Mouse (Mus musculus) 3134 (cell line): ENCODE results near the gene Tmem107.

Source experiments
- DNase-seq: peaks from one replicate; pipeline ENCODE4 v3.0.0-alpha.2; 2011; ENCODE audit warnings: low spot score; ENCODE audit not compliant: insufficient read length; ENCODE audit errors: extremely low read depth

Tmem107 gene

DNA sequence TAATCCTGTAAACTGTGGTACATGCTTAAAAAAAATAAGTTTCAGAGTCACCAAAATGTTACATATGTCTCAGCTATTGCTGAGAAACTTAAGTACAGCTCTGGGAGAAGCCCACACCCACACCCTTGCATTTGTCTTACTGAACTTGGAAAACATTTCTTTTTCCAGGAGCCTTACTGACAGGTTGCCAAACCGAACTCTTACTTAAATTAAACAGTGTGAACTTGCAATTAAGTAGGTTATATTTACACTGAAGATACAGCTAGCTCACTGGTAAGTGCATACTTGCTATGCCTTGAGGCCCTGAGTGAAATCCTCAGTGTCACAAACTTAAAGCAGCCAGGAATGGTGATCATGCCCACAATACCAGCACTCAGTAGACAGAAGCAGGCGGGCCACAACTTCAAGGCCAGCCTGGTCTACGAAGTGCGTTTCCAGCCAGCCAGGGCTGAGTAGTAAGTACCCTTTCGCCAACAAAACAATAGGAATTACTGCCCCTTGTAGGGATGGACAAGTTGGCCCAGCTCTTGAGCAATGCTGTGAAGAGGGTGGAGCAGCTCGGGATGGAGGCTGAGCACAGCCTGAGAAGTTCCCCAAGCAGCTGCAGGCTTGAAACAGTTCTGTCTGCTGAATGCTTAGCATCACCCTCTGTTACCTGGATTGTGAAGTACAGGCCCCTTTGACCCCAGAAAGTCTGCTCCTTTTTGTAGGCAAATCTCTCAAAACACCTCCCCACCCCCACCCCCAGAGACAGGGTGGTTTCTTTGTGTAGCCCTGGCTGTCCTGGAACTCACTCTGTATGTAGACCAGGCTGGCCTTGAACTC is 3.6 kb downstream of the Tmem107 start:
- DNase-seq = no peak

DNA sequence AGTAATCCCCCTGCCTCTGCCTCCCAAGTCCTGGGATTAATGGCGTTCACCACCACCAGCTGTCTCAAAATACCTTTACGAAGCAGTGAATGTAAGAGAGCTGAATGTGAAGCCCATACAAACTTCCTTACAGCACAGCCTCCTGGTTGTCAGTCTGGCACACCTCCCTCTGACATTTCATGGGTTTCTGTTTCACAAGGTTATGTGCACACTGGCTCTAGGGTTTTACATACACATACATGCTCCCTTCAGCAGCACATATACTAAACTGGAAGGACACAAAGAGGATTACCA is 4.1 kb downstream of the Tmem107 start:
- no peak for DNase-seq

DNA sequence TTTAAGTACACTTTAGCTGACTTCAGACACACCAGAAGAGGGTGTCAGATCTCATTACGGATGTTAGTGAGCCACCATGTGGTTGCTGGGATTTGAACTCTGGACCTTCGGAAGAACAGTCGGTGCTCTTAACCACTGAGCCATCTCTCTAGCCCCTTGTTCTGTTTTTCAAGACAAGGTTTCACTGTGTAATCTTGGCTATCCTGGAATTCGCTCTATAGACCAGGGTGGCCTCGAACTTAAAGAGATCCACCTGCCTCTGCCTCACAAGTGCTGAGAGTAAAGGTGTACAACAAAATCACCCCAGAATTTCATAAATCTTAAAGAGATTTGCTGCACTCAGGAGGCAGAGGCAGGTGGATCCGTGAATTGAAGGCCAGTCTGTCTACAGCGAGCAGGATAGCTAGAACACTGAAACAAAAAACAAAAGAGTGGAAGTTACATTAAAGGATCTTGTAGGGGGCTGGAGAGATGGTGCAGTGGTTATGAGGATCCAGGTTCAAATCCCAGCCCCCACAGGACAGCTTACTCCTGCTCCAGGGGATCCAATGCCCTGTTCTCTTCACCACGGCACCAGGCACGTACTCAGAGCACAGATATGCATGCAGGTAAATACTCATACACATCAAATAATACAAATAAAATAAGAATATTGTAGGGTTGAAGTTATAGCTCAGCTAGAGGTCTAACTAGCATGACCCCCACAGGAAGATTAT is 5.3 kb downstream of the Tmem107 start:
- DNase-seq = peak; percentile 82

DNA sequence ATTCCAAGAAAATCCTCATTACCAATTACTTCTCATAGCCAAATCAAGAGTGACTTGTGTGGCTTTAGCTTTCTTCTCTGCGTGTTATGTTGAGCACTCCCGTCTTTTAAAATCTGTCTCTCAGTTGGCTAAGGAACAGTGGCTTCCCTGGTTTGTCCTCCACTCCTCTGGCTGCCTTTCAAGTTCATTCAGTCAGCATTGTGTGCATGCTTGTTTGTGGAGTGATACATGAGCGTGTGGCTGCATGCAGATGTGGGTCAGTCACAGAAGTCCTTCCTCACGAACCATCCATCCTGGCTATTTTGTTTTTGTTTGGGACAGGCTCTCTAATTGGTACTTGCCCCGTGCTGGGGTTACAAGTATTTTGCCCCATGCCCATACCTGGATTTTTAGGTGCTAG is 6.0 kb downstream of the Tmem107 start:
- DNase-seq = no peak

DNA sequence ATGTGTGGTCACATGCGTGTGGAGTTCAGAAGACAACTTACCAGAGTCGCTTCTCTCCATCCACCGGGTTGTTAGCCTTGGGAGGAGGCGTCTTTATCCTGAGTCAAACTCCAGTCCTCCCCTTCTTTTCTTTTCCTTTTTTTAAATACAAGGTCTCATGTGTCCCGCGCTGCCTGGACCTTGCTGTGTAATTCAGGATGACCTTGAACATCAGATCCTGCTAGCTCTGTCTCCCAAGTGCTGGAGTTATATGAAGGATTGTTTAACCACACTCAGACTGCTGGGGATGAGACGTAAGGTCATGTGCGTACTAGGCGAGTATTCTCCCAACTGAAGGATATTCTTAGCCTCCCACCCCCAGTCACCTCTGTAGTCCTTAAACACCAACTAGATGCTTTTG is 6.7 kb downstream of the Tmem107 start:
- DNase-seq = no peak

DNA sequence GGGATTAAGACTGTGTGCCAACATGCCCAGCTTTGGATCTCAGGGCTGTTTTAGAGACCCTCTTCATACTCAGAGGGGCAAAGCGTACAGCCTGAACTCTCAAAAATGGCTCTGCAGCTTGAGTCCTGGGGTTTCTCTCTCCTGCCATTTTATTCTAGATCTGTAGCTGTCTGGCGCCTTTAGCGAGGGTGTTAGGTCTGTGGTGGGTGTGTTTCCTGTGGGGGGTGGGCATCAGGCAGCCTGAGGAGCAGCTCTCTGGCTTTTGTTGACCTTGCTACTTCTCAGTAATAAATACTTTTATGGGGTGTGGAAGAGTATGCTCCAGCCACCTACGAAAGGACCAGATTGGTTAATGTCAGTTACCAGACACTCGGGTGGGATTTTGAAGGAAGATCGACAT is 7.4 kb downstream of the Tmem107 start:
- DNase-seq = no peak

DNA sequence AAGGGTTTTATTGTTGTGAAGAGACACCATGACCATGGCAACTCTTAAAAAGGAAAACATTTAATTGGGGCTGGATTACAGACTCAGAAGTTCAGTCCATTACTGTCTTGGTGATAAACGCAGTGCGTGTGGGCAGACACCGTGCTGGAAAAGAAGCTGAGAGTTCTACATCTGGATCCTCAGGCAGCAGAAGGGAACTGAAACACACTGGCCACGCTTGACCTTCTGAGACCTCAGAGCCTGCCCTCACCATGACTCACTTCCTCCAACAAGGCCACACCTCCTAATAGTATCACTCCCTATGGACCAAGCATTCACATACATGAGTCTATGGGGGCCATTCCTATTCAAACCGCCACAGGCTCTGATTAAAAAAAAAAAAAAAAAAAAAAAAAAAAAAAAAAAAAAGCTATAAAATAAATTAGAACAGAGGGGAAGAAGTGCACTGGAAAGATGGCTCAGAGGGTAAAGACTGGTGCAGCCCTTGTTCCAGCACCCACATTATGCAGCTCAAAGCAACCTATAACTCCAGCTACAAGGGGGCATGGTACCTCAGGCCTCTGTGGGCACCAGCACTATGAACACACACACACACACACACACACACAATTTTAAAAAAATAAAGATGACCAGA is 8.3 kb downstream of the Tmem107 start:
- DNase-seq = peak; percentile 77

DNA sequence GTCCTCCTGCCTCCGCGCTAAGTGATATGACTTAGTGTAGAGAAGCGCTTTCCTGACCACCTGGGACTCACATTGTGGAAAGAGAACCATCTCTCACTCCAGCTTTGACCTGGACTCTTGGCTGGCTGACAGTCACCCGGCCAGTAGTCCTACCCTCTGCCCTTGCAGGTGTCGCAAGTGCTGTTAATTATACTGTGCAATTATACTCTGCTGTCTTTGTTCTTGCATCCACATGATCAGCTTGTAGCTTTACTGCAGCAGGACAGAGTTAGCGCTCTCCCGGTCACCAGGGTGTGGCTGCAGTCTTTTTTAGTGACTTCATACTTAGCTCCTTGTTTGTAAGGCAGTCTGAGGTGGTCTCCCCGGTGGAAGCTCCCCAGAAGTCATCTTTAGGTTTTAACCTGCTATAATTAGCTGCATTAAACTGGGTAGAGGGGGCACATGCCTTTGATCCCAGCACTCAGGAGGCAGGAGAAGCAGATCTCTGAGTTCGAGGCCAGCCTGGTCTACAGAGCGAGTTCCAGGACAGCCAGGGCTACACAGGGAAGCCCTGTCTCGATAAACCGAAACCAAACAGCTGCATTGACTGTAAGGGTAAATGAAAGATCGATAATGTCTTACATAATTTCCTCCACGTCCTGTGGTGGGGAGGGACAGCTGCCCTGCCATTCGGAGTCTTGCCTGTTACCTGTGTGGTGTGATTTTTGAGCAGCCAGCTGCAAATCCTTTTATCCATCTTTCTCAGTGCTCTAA is 9.7 kb downstream of the Tmem107 start:
- no peak for DNase-seq

DNA sequence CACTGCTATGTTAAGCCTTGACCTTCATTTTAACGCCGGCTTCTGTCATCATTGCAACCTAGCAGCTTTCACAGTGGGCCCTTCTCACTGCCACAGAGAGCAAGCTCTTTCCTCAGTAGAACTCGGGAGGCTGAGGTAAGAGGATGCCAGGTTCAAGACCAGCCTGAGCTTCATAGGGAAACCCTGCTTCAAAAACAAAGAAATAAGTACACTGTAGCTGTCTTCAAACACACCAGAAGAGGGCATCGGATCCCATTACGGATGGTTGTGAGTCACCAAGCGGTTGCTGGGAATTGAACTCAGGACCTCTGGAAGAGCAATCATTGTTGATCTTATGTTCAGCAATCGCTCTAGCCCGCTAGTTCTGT is 10.2 kb downstream of the Tmem107 start:
- DNase-seq = no peak

DNA sequence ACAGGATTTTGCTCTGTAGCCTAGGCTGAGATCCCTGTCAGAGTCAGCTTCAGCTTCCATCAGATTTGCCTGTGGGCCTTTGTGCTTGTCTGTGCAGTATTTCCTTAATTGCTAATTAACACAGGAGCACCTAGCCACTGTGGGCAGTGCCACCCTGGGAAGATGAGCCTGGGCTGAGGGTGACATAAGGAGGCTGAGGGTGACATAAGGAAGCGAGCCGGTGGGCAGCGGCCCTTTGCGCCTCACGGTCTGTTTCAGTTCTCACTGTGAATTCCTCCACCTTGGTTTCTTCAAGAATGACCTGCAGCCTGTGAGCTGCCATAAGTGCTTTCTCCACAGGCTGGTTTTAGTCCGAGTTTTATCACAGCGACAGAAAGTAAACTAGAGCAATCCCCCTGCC is 11.0 kb downstream of the Tmem107 start:
- no peak for DNase-seq

DNA sequence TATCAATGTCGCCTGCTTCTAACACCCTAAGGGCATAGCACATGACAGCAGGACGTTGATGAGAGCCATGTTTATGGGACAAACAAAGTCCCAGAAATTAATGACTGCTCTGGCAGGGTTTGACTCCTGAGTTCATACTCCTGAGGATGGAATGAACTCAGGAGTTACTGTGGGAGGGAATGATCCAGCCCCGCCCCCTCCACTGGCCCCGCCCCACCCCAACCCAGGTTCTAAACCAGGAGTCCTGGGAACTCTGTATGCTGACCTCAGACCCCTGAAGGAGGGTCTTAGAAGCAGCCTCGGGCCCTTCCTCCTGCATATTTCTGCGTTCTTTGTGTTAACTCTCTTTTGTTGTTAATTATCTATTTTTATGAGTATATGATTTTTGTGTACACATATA is 15.0 kb downstream of the Tmem107 start:
- DNase-seq = no peak

DNA sequence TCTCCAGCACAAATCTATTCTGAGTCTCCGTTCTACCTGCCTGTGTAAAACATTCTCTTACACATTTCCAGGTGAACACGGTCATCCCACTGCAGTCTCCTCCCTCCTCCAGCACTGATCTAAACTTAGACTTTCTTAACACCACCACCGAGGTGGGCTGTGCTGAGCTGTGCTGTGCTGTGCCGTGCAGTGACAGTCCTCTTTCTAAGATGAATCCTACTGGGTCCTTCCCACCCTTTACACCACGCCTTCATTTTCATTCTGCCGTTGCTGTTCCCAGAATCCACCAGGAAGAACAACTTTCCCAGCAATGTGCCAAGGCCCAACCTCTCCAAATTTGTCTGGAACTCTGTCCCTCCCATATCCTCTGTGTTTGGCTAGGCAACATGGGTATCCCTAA is 15.8 kb downstream of the Tmem107 start:
- no peak for DNase-seq

DNA sequence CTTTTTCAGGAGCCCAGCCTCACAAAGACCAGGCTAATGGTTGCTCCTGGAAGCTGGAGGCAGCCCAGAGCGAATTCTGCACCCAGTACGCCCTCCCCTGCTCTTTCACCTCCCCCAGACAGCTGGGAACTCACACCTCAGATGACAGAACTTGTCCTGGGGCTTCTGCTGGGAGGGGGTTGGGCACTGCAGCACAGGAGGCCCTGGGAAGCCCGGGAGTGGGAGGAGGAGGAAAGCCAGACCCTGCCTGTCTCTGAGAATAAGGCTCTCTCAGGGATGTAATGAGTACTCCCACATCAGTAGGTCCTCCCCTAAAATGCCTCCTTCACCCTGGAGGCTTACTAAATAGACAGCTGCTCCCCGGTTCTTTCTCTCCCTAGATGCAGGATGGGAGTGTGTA is 16.5 kb downstream of the Tmem107 start:
- DNase-seq = no peak

DNA sequence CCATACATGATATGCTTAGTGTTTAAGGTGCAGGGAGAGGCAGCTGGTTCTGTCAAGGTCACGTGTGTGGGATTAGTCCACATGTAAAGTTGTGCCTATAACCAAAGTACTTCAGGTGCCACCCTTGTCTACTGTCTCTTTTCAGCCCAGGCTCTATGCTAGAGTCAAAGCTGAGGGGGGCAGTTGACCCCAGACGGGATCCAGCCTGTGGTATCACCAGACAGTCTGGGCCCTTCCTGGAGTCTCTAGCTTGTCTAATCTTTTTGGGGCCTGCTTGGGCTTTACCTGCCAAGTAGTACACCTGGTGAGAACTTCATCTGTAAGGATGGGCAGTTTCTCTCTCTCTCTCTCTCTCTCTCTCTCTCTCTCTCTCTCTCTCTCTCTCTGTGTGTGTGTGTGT is 17.0 kb downstream of the Tmem107 start:
- no peak for DNase-seq

DNA sequence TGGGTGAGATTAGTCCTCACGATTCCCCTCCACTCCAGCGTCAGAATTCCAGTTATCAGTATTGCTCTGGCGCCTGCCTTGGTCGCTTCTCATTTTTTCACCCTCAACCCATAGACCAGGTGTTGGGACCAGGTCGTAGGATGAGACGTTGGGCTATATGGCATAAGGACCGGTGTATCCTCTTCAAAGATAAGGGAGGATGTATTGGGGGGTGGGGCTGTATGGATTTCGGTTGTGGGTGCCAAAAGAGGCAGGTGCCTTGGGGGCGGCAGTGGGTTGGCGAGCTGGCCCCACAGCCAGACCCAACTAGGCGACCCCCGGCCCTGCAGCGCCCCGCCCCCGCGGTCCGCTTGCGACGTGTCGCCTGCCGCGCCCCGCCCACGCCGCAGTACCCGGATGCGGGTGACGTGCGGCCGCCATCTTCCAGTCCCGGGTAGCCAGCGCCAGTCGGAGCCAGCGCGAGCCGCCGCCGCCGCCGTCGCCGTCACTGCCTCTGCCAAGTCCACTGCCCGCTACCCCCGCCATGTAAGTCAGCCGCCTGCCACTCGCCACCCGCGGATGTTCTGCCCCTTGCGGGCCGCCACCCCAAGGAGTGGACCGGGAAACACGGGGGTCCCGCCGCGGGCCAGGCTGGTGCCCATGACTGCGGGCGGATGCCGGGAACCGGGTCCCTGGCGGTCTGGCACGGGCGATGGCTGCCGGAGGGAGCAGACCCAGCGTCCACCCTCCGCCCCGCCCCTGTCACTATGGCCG is 17.7 kb downstream of the Tmem107 start, which contains the start of gene Vamp2:
Gene Vamp2 (plus strand): TSS at position 388 of the 753 bp plus-strand sequence.
- peak; percentile 86 for DNase-seq

DNA sequence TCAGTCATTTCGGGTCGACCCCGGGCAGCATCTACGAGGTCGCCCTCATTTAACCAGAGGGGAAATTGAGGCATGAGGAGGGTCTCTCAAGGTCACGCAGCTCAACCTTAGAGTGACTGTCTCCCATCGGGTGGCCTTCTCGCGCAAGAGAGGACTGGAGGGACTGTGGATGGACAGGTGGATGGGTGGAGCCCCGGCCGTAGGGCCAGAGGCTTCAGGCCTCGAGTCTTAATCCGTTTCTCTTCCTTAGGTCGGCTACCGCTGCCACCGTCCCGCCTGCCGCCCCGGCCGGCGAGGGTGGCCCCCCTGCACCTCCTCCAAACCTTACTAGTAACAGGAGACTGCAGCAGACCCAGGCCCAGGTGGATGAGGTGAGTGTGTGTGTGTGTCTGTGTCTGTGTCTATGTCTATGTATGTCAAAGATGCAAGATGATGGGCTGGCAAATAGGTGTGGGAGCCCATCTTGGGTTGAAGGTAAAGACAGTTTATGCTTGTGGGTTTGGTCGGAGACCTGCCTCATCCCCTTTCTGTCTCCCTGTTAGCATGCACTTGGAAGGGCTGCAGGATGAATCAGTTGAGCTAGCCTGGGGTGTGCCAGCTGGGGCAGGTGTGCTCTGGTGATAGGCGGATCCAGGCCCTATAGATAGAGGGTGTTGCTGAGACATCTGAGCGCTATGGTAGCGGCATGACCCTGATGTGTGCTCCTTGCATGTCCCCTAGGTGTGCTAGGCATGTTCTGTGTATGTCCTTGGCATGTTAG is 18.4 kb downstream of the Tmem107 start:
- DNase-seq = peak; percentile 60

DNA sequence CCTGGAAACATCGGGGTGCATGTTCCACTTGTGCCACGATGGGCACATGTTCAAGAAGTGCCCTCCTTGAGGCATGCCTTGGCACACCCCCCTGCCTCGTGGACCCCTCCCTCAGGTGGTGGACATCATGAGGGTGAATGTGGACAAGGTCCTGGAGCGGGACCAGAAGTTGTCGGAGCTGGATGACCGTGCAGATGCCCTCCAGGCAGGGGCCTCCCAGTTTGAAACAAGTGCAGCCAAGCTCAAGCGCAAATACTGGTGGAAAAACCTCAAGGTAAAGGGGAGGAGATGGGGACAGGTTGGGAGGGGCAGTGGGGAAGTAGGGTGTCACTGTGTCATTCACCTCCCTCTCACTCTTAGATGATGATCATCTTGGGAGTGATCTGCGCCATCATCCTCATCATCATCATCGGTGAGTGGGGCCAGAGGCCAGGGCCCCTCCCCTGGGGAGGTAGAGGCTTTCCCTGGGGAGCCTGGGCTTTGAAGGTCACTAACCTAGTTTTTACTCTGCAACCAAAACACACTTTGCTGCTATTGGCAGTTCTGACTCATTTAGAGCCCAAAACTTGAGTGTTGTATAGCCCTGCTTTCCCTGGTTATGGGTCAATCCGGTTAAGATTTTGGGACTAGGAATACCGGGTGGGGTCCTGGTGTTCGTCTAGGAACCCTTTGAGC is 19.1 kb downstream of the Tmem107 start:
- DNase-seq = no peak

DNA sequence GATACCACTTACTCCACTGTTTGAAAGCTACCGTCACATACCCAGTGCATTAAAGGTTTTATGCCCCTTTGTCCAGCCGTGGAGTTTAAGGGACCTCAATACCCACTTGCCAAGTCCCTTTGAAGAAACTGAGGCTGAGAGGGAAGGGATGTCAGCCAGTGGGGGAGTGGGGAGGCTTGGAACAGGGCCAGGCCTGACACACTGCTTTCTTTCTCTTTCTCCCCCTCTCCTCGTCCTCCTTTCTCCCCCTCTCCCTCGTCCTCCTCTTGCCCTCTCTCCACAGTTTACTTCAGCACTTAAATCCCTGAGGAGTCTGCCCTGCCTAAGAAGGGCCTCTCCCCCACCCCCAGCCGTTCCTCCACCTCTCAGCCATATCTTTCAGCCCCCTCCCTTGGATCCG is 19.8 kb downstream of the Tmem107 start:
- no peak for DNase-seq
